In genomic region chr12:110512884-110513283, GRCm38 (mm10) we compare ENCODE assay signal across 15 mouse cellular contexts.
A peak's percentile ranks its signal among the peaks of the same experiment; 100 is the strongest.
DNase-seq lines count a peak whose midpoint lies in the region; ATAC-seq lines count a peak whose summit lies in the region.
"Had no signal": no experiment of that assay in that cellular context is flagged by ENCODE, and none has a peak within 500 bp of the region (broad histone marks: within the 10 kb centered on the region; RNA-seq: fewer than 3 reads in every experiment).

No protein-coding gene starts in this region.

- H3K36me3 ChIP-seq in embryonic facial prominence, embryonic 15.5 days = no peaks in the 10 kb centered on the region
- 0 out of 2 replicates have a peak, but pooled peaks cover 9% of the 10 kb centered on the region for H3K36me3 ChIP-seq in stomach, embryonic 16.5 days (ENCODE audit: control insufficient read depth, insufficient read depth, low read length)
- H3K36me3 ChIP-seq in hindbrain, embryonic 11.5 days (ENCODE audit: control insufficient read depth, insufficient read depth, low read length) = no peaks in the 10 kb centered on the region

- 78% methylated on average over 7 of the region's 7 CpGs for WGBS in embryonic facial prominence, embryonic 15.5 days
- WGBS in stomach, embryonic 16.5 days = 51% methylated on average over 7 of the region's 7 CpGs
- WGBS in hindbrain, embryonic 11.5 days = 87% methylated on average over 7 of the region's 7 CpGs

- H3K27ac ChIP-seq in embryonic facial prominence, embryonic 15.5 days (replicated peaks) = peak overlapping the region; percentile 68; the same call in 1 of the 2 replicates
- peak overlapping the region; percentile 60; the same call in 1 of the 2 replicates for H3K27ac ChIP-seq in stomach, embryonic 16.5 days (ENCODE audit: low read length)
- H3K27ac ChIP-seq in hindbrain, embryonic 11.5 days (ENCODE audit: low read depth, low read length) = no peak overlapping the region
- H3K27ac ChIP-seq: heart, embryonic 10.5 days; hindbrain, embryonic 12.5 days; midbrain, embryonic 15.5 days had no signal

- peak; percentile 57 to 75 for DNase-seq in cerebellum, postnatal 14 days
- DNase-seq in cerebellum, adult 9-10 months = no peak
- DNase-seq in left cerebral cortex, postnatal 4 days = peak; percentile 46
- no peak for DNase-seq in left cerebral cortex, postnatal 25 days (ENCODE audit: low spot score in 2 of 2)
- DNase-seq in hindbrain, embryonic 11.5 days (ENCODE audit: low spot score) = no peak
- DNase-seq: adrenal gland, postnatal 14 days; B cell, adult 2 months; gastrocnemius, postnatal 10 days; kidney, adult 2 months had no signal

- no peak overlapping the region for H3K4me2 ChIP-seq in embryonic facial prominence, embryonic 15.5 days (replicated peaks)
- peak overlapping the region; percentile 23; the same call in 1 of the 2 replicates for H3K4me2 ChIP-seq in stomach, embryonic 16.5 days (ENCODE audit: low read depth, low read length)
- no peak overlapping the region for H3K4me2 ChIP-seq in hindbrain, embryonic 11.5 days (replicated peaks; ENCODE audit: low read depth, low read length)
- H3K4me2 ChIP-seq: hindbrain, embryonic 12.5 days; midbrain, embryonic 15.5 days had no signal

- H3K9me3 ChIP-seq in embryonic facial prominence, embryonic 15.5 days (replicated peaks) = no peaks in the 10 kb centered on the region
- H3K9me3 ChIP-seq in stomach, embryonic 16.5 days (replicated peaks; ENCODE audit: control insufficient read depth, low read length) = no peaks in the 10 kb centered on the region
- no peaks in the 10 kb centered on the region for H3K9me3 ChIP-seq in hindbrain, embryonic 11.5 days (ENCODE audit: control insufficient read depth, low read length)
- H3K9me3 ChIP-seq: heart, embryonic 10.5 days; hindbrain, embryonic 12.5 days; midbrain, embryonic 15.5 days had no signal

- H3K4me1 ChIP-seq in embryonic facial prominence, embryonic 15.5 days = peaks cover 63% of the 10 kb centered on the region
- peaks cover 38% of the 10 kb centered on the region for H3K4me1 ChIP-seq in stomach, embryonic 16.5 days (ENCODE audit: control insufficient read depth, insufficient read depth, low read length)
- no peaks in the 10 kb centered on the region for H3K4me1 ChIP-seq in hindbrain, embryonic 11.5 days (replicated peaks; ENCODE audit: control insufficient read depth, insufficient read depth, low read length)

- H3K4me3 ChIP-seq in embryonic facial prominence, embryonic 15.5 days (replicated peaks) = no peak overlapping the region
- no peak overlapping the region for H3K4me3 ChIP-seq in stomach, embryonic 16.5 days (replicated peaks; ENCODE audit: low read length)
- no peak overlapping the region for H3K4me3 ChIP-seq in hindbrain, embryonic 11.5 days (ENCODE audit: low read depth, low read length)
- H3K4me3 ChIP-seq: heart, embryonic 10.5 days; hindbrain, embryonic 12.5 days; midbrain, embryonic 15.5 days had no signal

- peak; percentile 51; the same call in 1 of the 2 replicates for ATAC-seq in embryonic facial prominence, embryonic 15.5 days (ENCODE audit: insufficient number of reproducible peaks, low FRiP score, low TSS enrichment, low read depth)
- ATAC-seq in stomach, embryonic 16.5 days (ENCODE audit: insufficient read depth, low FRiP score) = peak; percentile 67; the same call in 1 of the 2 replicates
- no peak for ATAC-seq in hindbrain, embryonic 11.5 days (ENCODE audit: low FRiP score)
- ATAC-seq: forebrain, embryonic 14.5 days; midbrain, embryonic 15.5 days had no signal

- H3K27me3 ChIP-seq in embryonic facial prominence, embryonic 15.5 days = no peaks in the 10 kb centered on the region
- no peaks in the 10 kb centered on the region for H3K27me3 ChIP-seq in stomach, embryonic 16.5 days (ENCODE audit: control insufficient read depth, insufficient read depth, low read length)
- no peaks in the 10 kb centered on the region for H3K27me3 ChIP-seq in hindbrain, embryonic 11.5 days (ENCODE audit: control insufficient read depth, insufficient read depth, low read length)
- H3K27me3 ChIP-seq: hindbrain, embryonic 12.5 days; midbrain, embryonic 15.5 days had no signal

- intact Hi-C loops in left cerebral cortex, postnatal 4 days (cut with DNase I) = no loop called here
- intact Hi-C loops in left cerebral cortex, postnatal 25 days (cut with DNase I) = no loop called here

- no peak overlapping the region for H3K9ac ChIP-seq in embryonic facial prominence, embryonic 15.5 days
- H3K9ac ChIP-seq in stomach, embryonic 16.5 days (ENCODE audit: low read length) = 0 out of 2 replicates have a peak overlapping the region, but pooled peaks have one; percentile 15
- H3K9ac ChIP-seq in hindbrain, embryonic 11.5 days (ENCODE audit: low read depth, low read length) = no peak overlapping the region
- H3K9ac ChIP-seq: hindbrain, embryonic 12.5 days; midbrain, embryonic 15.5 days had no signal

Comparison
In these comparisons a context has a peak if more than half of its experiments do, and no peak if none do; other contexts are left out.
1. DNase-seq: peak in cerebellum, postnatal 14 days (2 of 2) and left cerebral cortex, postnatal 4 days (single experiment); none in cerebellum, adult 9-10 months (single experiment), left cerebral cortex, postnatal 25 days (0 of 2) and hindbrain, embryonic 11.5 days (single experiment).